Mouse (Mus musculus) stomach, postnatal 0 days (tissue): ENCODE data around the gene Uhrf1bp1l.

Experiments
- CTCF ChIP-seq: IDR thresholded peaks from 2 replicates; pipeline ENCODE4 v1.5.1; 2016; ENCODE audit warnings: antibody characterized with exemption, low read depth, mild to moderate bottlenecking, moderate library complexity
- EP300 ChIP-seq: optimal IDR thresholded peaks from 2 replicates; pipeline ENCODE3; 2016; ENCODE audit warnings: antibody characterized with exemption

DNA sequence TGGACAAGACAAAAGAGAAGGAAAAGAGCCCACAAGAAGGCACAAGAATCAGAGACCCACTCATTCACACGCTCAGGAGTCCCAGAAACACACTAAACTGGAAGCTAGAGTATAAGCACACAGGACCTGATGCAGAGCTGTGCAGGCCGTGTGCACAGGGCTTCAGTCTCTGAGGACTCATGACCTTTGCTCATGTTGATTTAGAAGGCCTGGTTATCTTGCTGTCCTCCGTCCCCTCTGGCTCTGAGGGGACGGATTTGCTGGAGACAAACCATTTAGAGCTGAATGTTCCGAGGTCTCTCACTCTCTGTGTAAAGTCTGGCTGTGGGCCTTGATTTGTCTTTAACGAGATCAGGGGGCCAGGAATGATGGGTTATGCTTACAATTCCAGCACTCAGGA lies 14.4 kb upstream of the Uhrf1bp1l start:
- TF ChIP-seq CTCF (no peak), EP300 (no peak)
